Mouse (Mus musculus) urinary bladder, adult 2 months (tissue): ENCODE data around the gene Zic1. TPM values are rescaled to one million over a fixed set of nuclear protein-coding genes. Genes with fewer than 3 reads are reported as not detected.

Experiments
- DNase-seq: peaks from one replicate; pipeline ENCODE4 v3.0.0; 2022; ENCODE audit warnings: low spot score
- polyA plus RNA-seq: library from polyadenylated mRNA; depleted of rRNA; stranded (reverse); fragments of >200 nt; gene quantifications from 2 replicates; pipeline ENCODE4 v1.2.3, GENCODE M21; 2012; rRNA removed

Gene Zic1
- 0.03 and 0.08 TPM in 2 replicates for polyA plus RNA-seq

- no peak for DNase-seq
Measured at GRCm38 (mm10) chr9:91365664-91366063, at the start of gene Zic1. TSS of gene Zic1 (minus strand) at chr9:91365810.

- DNase-seq, result no peak
Measured at GRCm38 (mm10) chr9:91414007-91414661, 48.5 kb upstream of the Zic1 start.

GRCm38 (mm10) chr9:91409771-91410170 is 44.2 kb upstream of the Zic1 start:
- no peak for DNase-seq

GRCm38 (mm10) chr9:91406258-91406763 is 40.7 kb upstream of the Zic1 start:
- no peak for DNase-seq

- no peak for DNase-seq
Measured at GRCm38 (mm10) chr9:91405753-91406178, 40.2 kb upstream of the Zic1 start.

GRCm38 (mm10) chr9:91404905-91405752 is 39.5 kb upstream of the Zic1 start:
- no peak for DNase-seq

GRCm38 (mm10) chr9:91404229-91404628 is 38.6 kb upstream of the Zic1 start:
- DNase-seq, result no peak

- no peak for DNase-seq
Measured at GRCm38 (mm10) chr9:91401471-91401870, 35.9 kb upstream of the Zic1 start.

- no peak for DNase-seq
Measured at GRCm38 (mm10) chr9:91400482-91401093, 35.0 kb upstream of the Zic1 start.

- DNase-seq, result no peak
Measured at GRCm38 (mm10) chr9:91399976-91400375, 34.4 kb upstream of the Zic1 start.

GRCm38 (mm10) chr9:91395066-91395772 is 29.6 kb upstream of the Zic1 start:
- no peak for DNase-seq

GRCm38 (mm10) chr9:91394211-91394646 is 28.6 kb upstream of the Zic1 start:
- no peak for DNase-seq

GRCm38 (mm10) chr9:91393376-91394068 is 27.9 kb upstream of the Zic1 start:
- DNase-seq, result no peak

GRCm38 (mm10) chr9:91388173-91388572 is 22.6 kb upstream of the Zic1 start:
- no peak for DNase-seq

GRCm38 (mm10) chr9:91387740-91388080 is 22.1 kb upstream of the Zic1 start:
- no peak for DNase-seq

GRCm38 (mm10) chr9:91386891-91387739 is 21.5 kb upstream of the Zic1 start:
- DNase-seq, result no peak

- no peak for DNase-seq
Measured at GRCm38 (mm10) chr9:91386502-91386890, 20.9 kb upstream of the Zic1 start.

GRCm38 (mm10) chr9:91385561-91386430 is 20.2 kb upstream of the Zic1 start:
- no peak for DNase-seq
